ENCODE assay signal across 9 mouse cellular contexts in the genomic region with DNA sequence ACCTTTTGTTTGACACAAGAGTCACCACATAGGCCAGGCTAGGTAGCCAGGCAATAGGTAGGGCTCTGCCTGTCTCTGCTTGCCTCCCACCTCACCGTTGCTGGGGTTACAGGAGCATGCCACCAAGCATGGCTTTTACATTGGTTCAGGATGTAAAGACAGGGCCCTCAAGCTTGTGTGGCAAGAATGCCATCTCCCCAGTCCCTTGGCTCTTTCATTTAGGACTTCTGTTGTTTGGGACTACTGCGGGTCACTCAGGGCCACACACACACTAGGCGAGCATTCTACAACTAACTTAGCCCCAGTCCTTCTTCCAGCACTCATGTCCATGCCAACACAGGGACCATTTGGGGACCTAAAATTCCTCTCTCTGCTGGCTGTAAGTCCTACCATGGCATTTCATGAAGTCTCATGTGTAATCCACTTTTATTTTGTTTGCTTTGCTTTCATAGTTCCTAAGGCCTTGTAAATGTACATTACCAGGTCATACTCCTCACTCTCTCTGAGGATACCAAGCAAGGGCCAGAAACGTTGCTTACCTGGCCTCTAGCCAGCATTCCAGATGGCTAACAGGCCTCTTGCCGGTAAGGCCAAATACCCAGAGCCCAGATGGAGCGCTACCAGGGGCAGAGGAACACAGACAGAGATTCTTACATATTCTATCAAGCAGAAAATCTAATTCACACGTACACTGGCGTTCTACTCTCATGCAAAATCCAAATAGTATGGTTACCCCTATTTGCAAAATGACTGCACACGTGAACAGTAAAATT. TPM values are rescaled to one million over a fixed set of nuclear protein-coding genes. Genes with fewer than 3 reads are reported as not detected.
A peak's percentile ranks its signal among the peaks of the same experiment; 100 is the strongest.
DNase-seq lines count a peak whose midpoint lies in the region; ATAC-seq and TF ChIP-seq lines count a peak whose summit lies in the region.
"Had no signal": no experiment of that assay in that cellular context is flagged by ENCODE, and none has a peak within 500 bp of the region (broad histone marks: within the 10 kb centered on the region; RNA-seq: fewer than 3 reads in every experiment).

No protein-coding gene starts in this region.

- no peak overlapping the region for H3K27ac ChIP-seq in intestine, embryonic 15.5 days
- no peak overlapping the region for H3K27ac ChIP-seq in intestine, embryonic 16.5 days (ENCODE audit: low read length)
- peak overlapping the region; percentile 74; the same call in 1 of the 2 replicates for H3K27ac ChIP-seq in forebrain, postnatal 0 days (ENCODE audit: low read depth, low read length)
- H3K27ac ChIP-seq in limb, embryonic 13.5 days = peak overlapping the region; percentile 73

- no peak overlapping the region for H3K4me2 ChIP-seq in intestine, embryonic 15.5 days (replicated peaks)
- no peak overlapping the region for H3K4me2 ChIP-seq in intestine, embryonic 16.5 days (ENCODE audit: low read depth, low read length)
- H3K4me2 ChIP-seq in forebrain, postnatal 0 days (ENCODE audit: low read depth) = no peak overlapping the region
- H3K4me2 ChIP-seq in limb, embryonic 13.5 days (replicated peaks) = peak overlapping the region; percentile 49; the same call in 1 of the 2 replicates

- TF ChIP-seq CTCF in forebrain, postnatal 0 days (IDR thresholded peaks at IDR 0.05; ENCODE audit: low read depth) = no peak

- H3K27me3 ChIP-seq in intestine, embryonic 15.5 days (replicated peaks) = no peaks in the 10 kb centered on the region
- H3K27me3 ChIP-seq in intestine, embryonic 16.5 days (replicated peaks; ENCODE audit: control insufficient read depth, insufficient read depth, low read length) = no peaks in the 10 kb centered on the region
- H3K27me3 ChIP-seq in forebrain, postnatal 0 days (ENCODE audit: insufficient read depth, low read length) = no peaks in the 10 kb centered on the region
- H3K27me3 ChIP-seq in limb, embryonic 13.5 days = 0 out of 2 replicates have a peak, but pooled peaks cover 2% of the 10 kb centered on the region
- H3K27me3 ChIP-seq: limb, embryonic 15.5 days had no signal

- no peak overlapping the region for H3K4me3 ChIP-seq in intestine, embryonic 15.5 days (replicated peaks)
- no peak overlapping the region for H3K4me3 ChIP-seq in intestine, embryonic 16.5 days (ENCODE audit: low read length)
- no peak overlapping the region for H3K4me3 ChIP-seq in forebrain, postnatal 0 days (ENCODE audit: low read depth, low read length)
- no peak overlapping the region for H3K4me3 ChIP-seq in limb, embryonic 13.5 days
- H3K4me3 ChIP-seq: limb, embryonic 15.5 days had no signal

- H3K9ac ChIP-seq in intestine, embryonic 15.5 days = no peak overlapping the region
- H3K9ac ChIP-seq in intestine, embryonic 16.5 days (ENCODE audit: low read depth, low read length) = no peak overlapping the region
- no peak overlapping the region for H3K9ac ChIP-seq in forebrain, postnatal 0 days
- no peak overlapping the region for H3K9ac ChIP-seq in limb, embryonic 13.5 days
- H3K9ac ChIP-seq: limb, embryonic 15.5 days had no signal

- WGBS in intestine, embryonic 15.5 days = 66% methylated on average over 9 of the region's 9 CpGs
- 63% methylated on average over 9 of the region's 9 CpGs for WGBS in intestine, embryonic 16.5 days
- WGBS in forebrain, postnatal 0 days = 38% methylated on average over 9 of the region's 9 CpGs
- 45% methylated on average over 9 of the region's 9 CpGs for WGBS in limb, embryonic 13.5 days

- no peaks in the 10 kb centered on the region for H3K36me3 ChIP-seq in intestine, embryonic 15.5 days
- no peaks in the 10 kb centered on the region for H3K36me3 ChIP-seq in intestine, embryonic 16.5 days (ENCODE audit: control insufficient read depth, insufficient read depth, low read length)
- H3K36me3 ChIP-seq in forebrain, postnatal 0 days (ENCODE audit: insufficient read depth) = no peaks in the 10 kb centered on the region
- H3K36me3 ChIP-seq in limb, embryonic 13.5 days = no peaks in the 10 kb centered on the region
- H3K36me3 ChIP-seq: limb, embryonic 15.5 days had no signal

- 0 out of 2 replicates have a peak, but pooled peaks have one; percentile 23 for ATAC-seq in intestine, embryonic 15.5 days
- no peak for ATAC-seq in intestine, embryonic 16.5 days
- ATAC-seq in forebrain, postnatal 0 days = peak; percentile 34; the same call in 1 of the 2 replicates
- peak; percentile 30; the same call in 1 of the 2 replicates for ATAC-seq in limb, embryonic 13.5 days (ENCODE audit: low FRiP score, low read depth)
- no peak for ATAC-seq in CD4-positive, CD25-positive, alpha-beta regulatory T cell, adult 4 months
- ATAC-seq in erythroid progenitor cell, adult 5-6 weeks (replicated peaks; ENCODE audit: low FRiP score, poor library complexity, severe bottlenecking) = no peak

- H3K4me1 ChIP-seq in intestine, embryonic 15.5 days (replicated peaks) = no peaks in the 10 kb centered on the region
- peaks cover 6% of the 10 kb centered on the region; the same call in 1 of the 2 replicates for H3K4me1 ChIP-seq in intestine, embryonic 16.5 days (ENCODE audit: control insufficient read depth, insufficient read depth, low read length)
- peaks cover 32% of the 10 kb centered on the region for H3K4me1 ChIP-seq in forebrain, postnatal 0 days (ENCODE audit: insufficient read depth)
- peaks cover 66% of the 10 kb centered on the region for H3K4me1 ChIP-seq in limb, embryonic 13.5 days

- peak; percentile 96 for DNase-seq in cerebellum, adult 11-12 months
- DNase-seq in forebrain, postnatal 0 days = no peak
- no peak for DNase-seq in spleen, postnatal 36 days (ENCODE audit: low spot score in 2 of 2)

- no peaks in the 10 kb centered on the region for H3K9me3 ChIP-seq in intestine, embryonic 15.5 days
- H3K9me3 ChIP-seq in intestine, embryonic 16.5 days (ENCODE audit: control insufficient read depth, low read length) = no peaks in the 10 kb centered on the region
- H3K9me3 ChIP-seq in forebrain, postnatal 0 days (ENCODE audit: low read length) = no peaks in the 10 kb centered on the region
- H3K9me3 ChIP-seq in limb, embryonic 13.5 days = no peaks in the 10 kb centered on the region
- H3K9me3 ChIP-seq: limb, embryonic 15.5 days had no signal

RNA-seq across cellular contexts. Expression of a gene that starts 52.2 kb away (rescaled TPM):
- 46.6 and 46.9 TPM in 2 replicates for polyA plus RNA-seq in intestine, embryonic 15.5 days (2015; fragmentation: Nextera tagmentation; extraction: Ambion mirVana)
- polyA plus RNA-seq in intestine, embryonic 16.5 days (2015; fragmentation: Nextera tagmentation; extraction: Ambion mirVana) = 43.6 TPM in 2 replicates
- total RNA-seq in forebrain, postnatal 0 days (2014; rRNA removed) = 23.9 and 27.9 TPM in 2 replicates
- polyA plus RNA-seq in forebrain, postnatal 0 days (2015; fragmentation: Nextera tagmentation; extraction: Ambion mirVana) = 23.5 and 28.8 TPM in 2 replicates
- 35.2 and 36.7 TPM in 2 replicates for polyA plus RNA-seq in limb, embryonic 13.5 days (2015; fragmentation: Nextera tagmentation; extraction: Ambion mirVana)
- under 1 TPM in 1 of 2 experiments, not detected in 1; 0.70 TPM for polyA plus RNA-seq in CD4-positive, CD25-positive, alpha-beta regulatory T cell, adult 4 months (2017; shearing (Covaris generic))
- total RNA-seq in erythroid progenitor cell, adult 5-6 weeks (2015; ENCODE audit: low replicate concordance) = 4.6 TPM in 1 of 2 replicates, not detected in the other
- 1.1 and 1.5 TPM in 2 replicates for total RNA-seq in erythroid progenitor cell, adult 5-6 weeks (2017; ENCODE audit: low replicate concordance)

Comparison
In these comparisons a context has a peak if more than half of its experiments do, and no peak if none do; other contexts are left out.
1. ATAC-seq: peak in intestine, embryonic 15.5 days (single experiment), forebrain, postnatal 0 days (single experiment) and limb, embryonic 13.5 days (single experiment); none in intestine, embryonic 16.5 days (single experiment), CD4-positive, CD25-positive, alpha-beta regulatory T cell, adult 4 months (single experiment) and erythroid progenitor cell, adult 5-6 weeks (single experiment).
2. H3K27ac ChIP-seq: peak in forebrain, postnatal 0 days (single experiment) and limb, embryonic 13.5 days (single experiment); none in intestine, embryonic 15.5 days (single experiment) and intestine, embryonic 16.5 days (single experiment).
3. RNA of a gene that starts 52.2 kb away (polyA plus RNA-seq): 46.6 to 46.9 TPM in intestine, embryonic 15.5 days, 43.6 TPM in intestine, embryonic 16.5 days, 35.2 to 36.7 TPM in limb, embryonic 13.5 days and 23.5 to 28.8 TPM in forebrain, postnatal 0 days; 0.70 TPM in CD4-positive, CD25-positive, alpha-beta regulatory T cell, adult 4 months; every median in the first group is over 10 times any median in the second.